Mouse (Mus musculus) embryonic facial prominence, embryonic 15.5 days (tissue): ENCODE data around the gene Atxn2. TPM values are rescaled to one million over a fixed set of nuclear protein-coding genes. Genes with fewer than 3 reads are reported as not detected.
"Not testable (repeated sequence)": the region's sequence is repeated elsewhere in the genome, so short reads cannot be mapped to it uniquely, and the experiment has no call there.

Experiments
- ATAC-seq: fragments of 200-750 bp; cut with Nextera tagmentation; 2 replicates; pipeline ENCODE4 v1.8.0; 2017; ENCODE audit warnings: low read depth, moderate TSS enrichment; ENCODE audit not compliant: insufficient number of reproducible peaks, low FRiP score, low TSS enrichment
- H3K27ac ChIP-seq: fragments of 300-500 bp; sonication (generic); replicated peaks from 2 replicates; pipeline ENCODE4 v1.5.1; 2015; ENCODE audit warnings: mild to moderate bottlenecking, inconsistent platforms
- H3K27me3 ChIP-seq: fragments of 300-500 bp; sonication (generic); 2 replicates; pipeline ENCODE4 v1.6.1; 2015; ENCODE audit warnings: inconsistent platforms
- H3K36me3 ChIP-seq: fragments of 300-500 bp; sonication (generic); 2 replicates; pipeline ENCODE4 v1.6.1; 2015; ENCODE audit warnings: mild to moderate bottlenecking, inconsistent platforms
- H3K4me1 ChIP-seq: fragments of 300-500 bp; sonication (generic); 2 replicates; pipeline ENCODE4 v1.6.1; 2015; ENCODE audit warnings: inconsistent platforms
- H3K4me2 ChIP-seq: fragments of 300-500 bp; sonication (generic); replicated peaks from 2 replicates; pipeline ENCODE4 v1.6.1; 2015; ENCODE audit warnings: mild to moderate bottlenecking, inconsistent platforms
- H3K4me3 ChIP-seq: fragments of 300-500 bp; sonication (generic); replicated peaks from 2 replicates; pipeline ENCODE4 v1.5.1; 2015; ENCODE audit warnings: mild to moderate bottlenecking, inconsistent platforms
- H3K9ac ChIP-seq: fragments of 300-500 bp; sonication (generic); 2 replicates; pipeline ENCODE4 v1.6.1; 2015; ENCODE audit warnings: inconsistent platforms
- H3K9me3 ChIP-seq: fragments of 300-500 bp; sonication (generic); replicated peaks from 2 replicates; pipeline ENCODE4 v1.6.1; 2016; ENCODE audit warnings: inconsistent platforms
- WGBS: fragments of 180-500 bp; shearing (Covaris S2); methylation state at CpG from one replicate; pipeline ENCODE4 v1.1.7; 2015; 5-methylcytosine and 5-hydroxymethylcytosine counted together
- polyA plus RNA-seq: library from polyadenylated mRNA; unstranded; fragments of >200 nt; fragmentation: Nextera tagmentation; extraction: Ambion mirVana; gene quantifications from 2 replicates; pipeline ENCODE4 v1.2.1, GENCODE M21; 2015

The Atxn2 gene
- polyA plus RNA-seq, 1 experiment from 2014 or later, result 60.5 TPM

GRCm38 (mm10) chr5:121738162-121738561, 27.0 kb downstream of the Atxn2 start:
- not testable (repeated sequence) for H3K9me3 ChIP-seq, H3K4me1 ChIP-seq, ATAC-seq, H3K27me3 ChIP-seq, H3K27ac ChIP-seq, H3K4me3 ChIP-seq, H3K4me2 ChIP-seq, H3K9ac ChIP-seq
- H3K36me3 ChIP-seq, result peaks cover 10% of the 10 kb centered on the region; the same call in 1 of the 2 replicates
- 58% methylated on average over 2 of the region's 2 CpGs for whole genome bisulfite sequencing

GRCm38 (mm10) chr5:121738576-121739191, 27.5 kb downstream of the Atxn2 start:
- no peak overlapping the region for H3K4me2 ChIP-seq
- WGBS, result 76% methylated on average over 7 of the region's 7 CpGs

GRCm38 (mm10) chr5:121740516-121740915, 29.4 kb downstream of the Atxn2 start:
- 93% methylated on average over 1 of the region's 1 CpGs for WGBS
- Histone ChIP-seq H3K36me3 (no peaks in the 10 kb centered on the region; the same call in 1 of the 2 replicates), H3K9me3 (no peaks in the 10 kb centered on the region), H3K4me1 (0 out of 2 replicates have a peak, but pooled peaks cover 5% of the 10 kb centered on the region), H3K4me3 (no peak overlapping the region), H3K4me2 (no peak overlapping the region), H3K27me3 (no peaks in the 10 kb centered on the region), H3K27ac (no peak overlapping the region), H3K9ac (no peak overlapping the region)
- ATAC-seq, result no peak

More at GRCm38 (mm10) chr5:121738576-121739191, 27.5 kb downstream of the Atxn2 start:
- Histone ChIP-seq H3K27me3 (no peaks in the 10 kb centered on the region), H3K9me3 (no peaks in the 10 kb centered on the region), H3K4me1 (0 out of 2 replicates have a peak, but pooled peaks cover 5% of the 10 kb centered on the region), H3K27ac (no peak overlapping the region), H3K9ac (no peak overlapping the region), H3K36me3 (peaks cover 10% of the 10 kb centered on the region; the same call in 1 of the 2 replicates), H3K4me3 (no peak overlapping the region)
- no peak for ATAC-seq

GRCm38 (mm10) chr5:121742915-121743314, 31.8 kb downstream of the Atxn2 start:
- 85% methylated on average over 2 of the region's 2 CpGs for WGBS
- H3K4me1 ChIP-seq, result 0 out of 2 replicates have a peak, but pooled peaks cover 5% of the 10 kb centered on the region

GRCm38 (mm10) chr5:121747884-121748594, 36.9 kb downstream of the Atxn2 start:
- not testable (repeated sequence) for H3K4me3 ChIP-seq, H3K9me3 ChIP-seq, H3K4me1 ChIP-seq, ATAC-seq, H3K4me2 ChIP-seq, H3K27me3 ChIP-seq, H3K9ac ChIP-seq, H3K27ac ChIP-seq
- WGBS, result 78% methylated on average over 4 of the region's 4 CpGs
- peaks cover 45% of the 10 kb centered on the region for H3K36me3 ChIP-seq

More at GRCm38 (mm10) chr5:121742915-121743314, 31.8 kb downstream of the Atxn2 start:
- H3K4me2 ChIP-seq, result no peak overlapping the region
- no peak overlapping the region for H3K9ac ChIP-seq
- H3K4me3 ChIP-seq, result no peak overlapping the region
- no peaks in the 10 kb centered on the region for H3K9me3 ChIP-seq
- H3K27ac ChIP-seq, result no peak overlapping the region
- no peak for ATAC-seq
- peaks cover 8% of the 10 kb centered on the region for H3K36me3 ChIP-seq
- H3K27me3 ChIP-seq, result no peaks in the 10 kb centered on the region

- Histone ChIP-seq H3K36me3 (peaks cover 51% of the 10 kb centered on the region), H3K4me2 (no peak overlapping the region), H3K4me1 (no peaks in the 10 kb centered on the region), H3K9me3 (no peaks in the 10 kb centered on the region), H3K9ac (no peak overlapping the region), H3K27ac (no peak overlapping the region), H3K4me3 (no peak overlapping the region), H3K27me3 (no peaks in the 10 kb centered on the region)
- 96% methylated on average over 2 of the region's 2 CpGs for WGBS
- ATAC-seq, result no peak
Observed at GRCm38 (mm10) chr5:121749633-121750032, 38.5 kb downstream of the Atxn2 start.

GRCm38 (mm10) chr5:121757900-121758299, 46.8 kb downstream of the Atxn2 start:
- H3K4me1 ChIP-seq, result no peaks in the 10 kb centered on the region
- H3K9me3 ChIP-seq, result no peaks in the 10 kb centered on the region
- no peak overlapping the region for H3K27ac ChIP-seq
- WGBS, result 83% methylated on average over 2 of the region's 2 CpGs
- H3K27me3 ChIP-seq, result no peaks in the 10 kb centered on the region
- H3K4me2 ChIP-seq, result no peak overlapping the region
- peaks cover 34% of the 10 kb centered on the region for H3K36me3 ChIP-seq
- H3K9ac ChIP-seq, result no peak overlapping the region
- no peak overlapping the region for H3K4me3 ChIP-seq
- no peak for ATAC-seq

GRCm38 (mm10) chr5:121758341-121758740, 47.2 kb downstream of the Atxn2 start:
- Histone ChIP-seq H3K9ac (no peak overlapping the region), H3K27me3 (no peaks in the 10 kb centered on the region), H3K4me2 (no peak overlapping the region), H3K27ac (no peak overlapping the region), H3K9me3 (no peaks in the 10 kb centered on the region), H3K36me3 (peaks cover 30% of the 10 kb centered on the region), H3K4me3 (no peak overlapping the region), H3K4me1 (no peaks in the 10 kb centered on the region)
- WGBS, result 84% methylated on average over 4 of the region's 4 CpGs
- ATAC-seq, result no peak

GRCm38 (mm10) chr5:121759921-121760320, 48.8 kb downstream of the Atxn2 start:
- H3K27me3 ChIP-seq, result no peaks in the 10 kb centered on the region
- no peaks in the 10 kb centered on the region for H3K9me3 ChIP-seq
- H3K36me3 ChIP-seq, result peaks cover 31% of the 10 kb centered on the region; the same call in 1 of the 2 replicates
- no peak overlapping the region for H3K4me2 ChIP-seq
- no peak overlapping the region for H3K27ac ChIP-seq
- H3K4me1 ChIP-seq, result no peaks in the 10 kb centered on the region
- H3K9ac ChIP-seq, result no peak overlapping the region
- WGBS, result 82% methylated on average over 4 of the region's 4 CpGs
- no peak for ATAC-seq
- no peak overlapping the region for H3K4me3 ChIP-seq

- ATAC-seq, result no peak
- no peaks in the 10 kb centered on the region for H3K4me1 ChIP-seq
- no peak overlapping the region for H3K27ac ChIP-seq
- no peak overlapping the region for H3K4me3 ChIP-seq
- peaks cover 26% of the 10 kb centered on the region; the same call in 1 of the 2 replicates for H3K36me3 ChIP-seq
- H3K9me3 ChIP-seq, result no peaks in the 10 kb centered on the region
- WGBS, result 72% methylated on average over 7 of the region's 7 CpGs
- H3K4me2 ChIP-seq, result no peak overlapping the region
- H3K27me3 ChIP-seq, result no peaks in the 10 kb centered on the region
- no peak overlapping the region for H3K9ac ChIP-seq
Observed at GRCm38 (mm10) chr5:121761459-121761858, 50.3 kb downstream of the Atxn2 start.

- no peak for ATAC-seq
- Histone ChIP-seq H3K36me3 (peaks cover 24% of the 10 kb centered on the region; the same call in 1 of the 2 replicates), H3K4me1 (no peaks in the 10 kb centered on the region), H3K27me3 (no peaks in the 10 kb centered on the region), H3K9me3 (no peaks in the 10 kb centered on the region), H3K4me3 (no peak overlapping the region), H3K9ac (no peak overlapping the region), H3K27ac (no peak overlapping the region), H3K4me2 (no peak overlapping the region)
- 85% methylated on average over 6 of the region's 6 CpGs for WGBS
Observed at GRCm38 (mm10) chr5:121762949-121763348, 51.8 kb downstream of the Atxn2 start.
